Mouse (Mus musculus) spleen, adult 2 months (tissue): Measurements from ENCODE around the gene Spats2l. TPM values are rescaled to one million over a fixed set of nuclear protein-coding genes. Genes with fewer than 3 reads are reported as not detected.

ENCODE experiments used
- DNase-seq, 2 experiments: peaks; one replicate each; pipeline versions ENCODE4 v3.0.0 to v3.0.0-alpha.2; 2012 to 2021; ENCODE audit warnings: low spot score in 2 of 2, low read depth in 1 of 2
- H3K27ac ChIP-seq: fragments of 200-500 bp; 2 replicates; pipeline ENCODE4 v1.5.1; 2012; ENCODE audit warnings: low read length, inconsistent platforms; ENCODE audit not compliant: insufficient read depth
- H3K27me3 ChIP-seq: fragments of 200-500 bp; 2 replicates; pipeline ENCODE4 v1.6.1; 2012; ENCODE audit warnings: mild to moderate bottlenecking, moderate library complexity, low read length, inconsistent platforms; ENCODE audit not compliant: control insufficient read depth, insufficient read depth
- H3K36me3 ChIP-seq: fragments of 200-500 bp; 2 replicates; pipeline ENCODE4 v1.6.1; 2012; ENCODE audit warnings: mild to moderate bottlenecking, low read length, inconsistent platforms; ENCODE audit not compliant: control insufficient read depth, insufficient read depth
- H3K4me1 ChIP-seq: fragments of 200-500 bp; 2 replicates; pipeline ENCODE4 v1.6.1; 2011; ENCODE audit warnings: inconsistent platforms; ENCODE audit not compliant: control insufficient read depth, insufficient read depth, insufficient read length
- H3K4me3 ChIP-seq: fragments of 200-500 bp; 2 replicates; pipeline ENCODE4 v1.5.1; 2011; ENCODE audit warnings: mild to moderate bottlenecking, inconsistent platforms; ENCODE audit not compliant: insufficient read depth, insufficient read length; ENCODE audit errors: extremely low read depth
- CTCF ChIP-seq: fragments of 200-500 bp; IDR thresholded peaks from 2 replicates; pipeline ENCODE4 v1.5.1; 2011; ENCODE audit warnings: mild to moderate bottlenecking, inconsistent platforms; ENCODE audit not compliant: insufficient read depth, insufficient read length, insufficient replicate concordance; ENCODE audit errors: extremely low read depth
- POLR2A ChIP-seq: fragments of 200-500 bp; IDR thresholded peaks from 2 replicates; pipeline ENCODE4 v1.6.1; 2011; ENCODE audit warnings: low read depth, low read length, inconsistent platforms
- WGBS: fragments of 180-500 bp; shearing (Covaris S2); methylation state at CpG from one replicate; pipeline ENCODE4 v1.1.7; 2018; 5-methylcytosine and 5-hydroxymethylcytosine counted together
- polyA plus RNA-seq: library from polyadenylated mRNA; depleted of rRNA; stranded (reverse); fragments of >200 nt; gene quantifications from 2 replicates; pipeline ENCODE4 v1.2.3, GENCODE M21; 2012

Gene Spats2l
- polyA plus RNA-seq, 1 experiment: 1.1 TPM

GRCm38 (mm10) chr1:57795838-57796237 is 21.9 kb downstream of the Spats2l start:
- no peak for DNase-seq
- no peaks in the 10 kb centered on the region for H3K27me3 ChIP-seq
- TF ChIP-seq CTCF: no peak
- TF ChIP-seq POLR2A: no peak
- no peak overlapping the region for H3K4me3 ChIP-seq
- no peaks in the 10 kb centered on the region for H3K4me1 ChIP-seq
- no peak overlapping the region for H3K27ac ChIP-seq
- 71% methylated on average over 1 of the region's 1 CpGs for WGBS
- H3K36me3 ChIP-seq: no peaks in the 10 kb centered on the region

- no peak overlapping the region for H3K27ac ChIP-seq
- H3K27me3 ChIP-seq: no peaks in the 10 kb centered on the region
- no peaks in the 10 kb centered on the region for H3K4me1 ChIP-seq
- WGBS: 79% methylated on average over 2 of the region's 2 CpGs
- no peak for DNase-seq
- H3K4me3 ChIP-seq: no peak overlapping the region
- no peaks in the 10 kb centered on the region for H3K36me3 ChIP-seq
- TF ChIP-seq CTCF (no peak), POLR2A (no peak)
Measured at GRCm38 (mm10) chr1:57799398-57799797, 25.4 kb downstream of the Spats2l start.

GRCm38 (mm10) chr1:57800846-57801245 is 26.9 kb downstream of the Spats2l start:
- TF ChIP-seq POLR2A (no peak), CTCF (no peak)
- WGBS: 82% methylated on average over 6 of the region's 6 CpGs

GRCm38 (mm10) chr1:57806126-57806525 is 32.2 kb downstream of the Spats2l start:
- Histone ChIP-seq H3K4me1 (no peaks in the 10 kb centered on the region), H3K27ac (no peak overlapping the region), H3K4me3 (no peak overlapping the region), H3K36me3 (no peaks in the 10 kb centered on the region), H3K27me3 (no peaks in the 10 kb centered on the region)
- no peak for DNase-seq
- whole genome bisulfite sequencing: 90% methylated on average over 3 of the region's 3 CpGs
- TF ChIP-seq CTCF (no peak), POLR2A (no peak)

More at GRCm38 (mm10) chr1:57800846-57801245, 26.9 kb downstream of the Spats2l start:
- Histone ChIP-seq H3K4me1 (no peaks in the 10 kb centered on the region), H3K4me3 (no peak overlapping the region), H3K36me3 (no peaks in the 10 kb centered on the region), H3K27ac (no peak overlapping the region), H3K27me3 (no peaks in the 10 kb centered on the region)
- DNase-seq: no peak

- TF ChIP-seq CTCF (no peak), POLR2A (no peak)
- WGBS: 73% methylated on average over 7 of the region's 7 CpGs
- DNase-seq: no peak
- Histone ChIP-seq H3K27ac (no peak overlapping the region), H3K36me3 (no peaks in the 10 kb centered on the region), H3K4me1 (no peaks in the 10 kb centered on the region), H3K4me3 (no peak overlapping the region), H3K27me3 (no peaks in the 10 kb centered on the region)
Measured at GRCm38 (mm10) chr1:57807882-57808281, 33.9 kb downstream of the Spats2l start.

GRCm38 (mm10) chr1:57810221-57810620 is 36.3 kb downstream of the Spats2l start:
- no peaks in the 10 kb centered on the region for H3K36me3 ChIP-seq
- no peaks in the 10 kb centered on the region for H3K27me3 ChIP-seq
- no peak for DNase-seq
- no peak overlapping the region for H3K27ac ChIP-seq
- 14% methylated on average over 4 of the region's 4 CpGs for WGBS
- TF ChIP-seq POLR2A: no peak
- H3K4me3 ChIP-seq: no peak overlapping the region; the same call in 1 of the 2 replicates
- H3K4me1 ChIP-seq: no peaks in the 10 kb centered on the region

GRCm38 (mm10) chr1:57817103-57817502 is 43.1 kb downstream of the Spats2l start:
- 64% methylated on average over 2 of the region's 2 CpGs for WGBS

More at GRCm38 (mm10) chr1:57817103-57817502, 43.1 kb downstream of the Spats2l start:
- TF ChIP-seq CTCF (no peak), POLR2A (no peak)
- no peak overlapping the region for H3K4me3 ChIP-seq
- H3K27ac ChIP-seq: no peak overlapping the region
- H3K36me3 ChIP-seq: no peaks in the 10 kb centered on the region
- H3K27me3 ChIP-seq: no peaks in the 10 kb centered on the region
- no peak for DNase-seq
- no peaks in the 10 kb centered on the region for H3K4me1 ChIP-seq
